Mouse (Mus musculus): ENCODE results near the gene Smagp. TPM values are rescaled to one million over a fixed set of nuclear protein-coding genes. Genes with fewer than 3 reads are reported as not detected.

The Smagp gene
- polyA plus RNA-seq, 1 experiment from 2014 or later, result 92.0 TPM

DNA sequence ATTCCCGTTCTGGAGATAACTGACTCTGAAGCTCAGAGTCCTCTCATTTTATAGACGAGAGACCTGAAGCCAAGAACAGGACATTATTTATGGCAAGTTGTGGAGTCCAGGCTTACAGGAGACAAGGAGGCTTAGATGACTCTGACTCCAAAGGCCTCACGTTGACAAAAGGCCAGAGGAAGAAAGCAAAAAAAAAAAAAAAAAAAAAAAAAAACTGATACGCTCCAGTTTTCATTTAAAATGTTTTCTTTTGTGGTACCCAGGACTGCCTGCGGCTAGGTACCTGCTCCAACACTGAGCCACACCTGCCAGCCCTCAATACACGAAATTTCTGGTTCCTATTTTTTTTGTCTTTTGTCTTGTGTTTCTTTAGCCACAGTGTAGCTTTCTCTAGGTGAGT lies 30.7 kb upstream of the Smagp start:
- Histone ChIP-seq H3K27ac (no peak overlapping the region), H3K4me1 (replicated peaks; ENCODE audit: insufficient read depth, low read length) (no peaks in the 10 kb centered on the region), H3K9me3 (replicated peaks; ENCODE audit: low read length) (no peaks in the 10 kb centered on the region), H3K9ac (ENCODE audit: low read depth, low read length) (no peak overlapping the region), H3K36me3 (ENCODE audit: insufficient read depth, low read length) (no peaks in the 10 kb centered on the region), H3K27me3 (ENCODE audit: insufficient read depth, low read length) (no peaks in the 10 kb centered on the region), H3K4me3 (replicated peaks; ENCODE audit: low read depth, low read length) (no peak overlapping the region), H3K4me2 (ENCODE audit: low read length) (no peak overlapping the region)
- 45% methylated on average over 6 of the region's 6 CpGs for WGBS
- DNase-seq (ENCODE audit: low spot score) (no peak), ATAC-seq (replicated peaks; ENCODE audit: low FRiP score, low read depth) (no peak)
- no peak for TF ChIP-seq CTCF (IDR thresholded peaks at IDR 0.05; ENCODE audit: low read depth)

DNA sequence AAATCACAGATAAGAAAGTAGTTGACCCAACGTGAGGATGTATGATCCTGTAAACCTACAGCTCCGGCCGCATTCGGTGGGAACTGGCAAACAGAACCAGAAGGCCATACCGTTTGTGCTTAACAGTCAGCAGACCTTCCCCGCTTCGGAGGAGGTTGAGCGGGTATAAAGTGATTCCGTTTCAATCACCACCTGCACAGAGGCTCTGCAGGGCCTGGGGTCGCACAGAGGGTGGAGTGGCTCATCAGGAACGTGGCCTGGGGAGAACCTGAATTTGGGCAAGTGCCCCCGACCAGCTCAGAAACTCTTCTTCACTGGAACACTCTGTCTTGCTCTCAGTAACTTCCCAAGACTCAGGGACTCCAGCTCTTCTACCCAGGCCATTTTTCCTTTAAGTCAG lies 30.1 kb upstream of the Smagp start:
- Histone ChIP-seq H3K4me2 (ENCODE audit: low read length) (no peak overlapping the region), H3K27me3 (ENCODE audit: insufficient read depth, low read length) (no peaks in the 10 kb centered on the region), H3K36me3 (ENCODE audit: insufficient read depth, low read length) (no peaks in the 10 kb centered on the region), H3K9me3 (replicated peaks; ENCODE audit: low read length) (no peaks in the 10 kb centered on the region), H3K4me1 (replicated peaks; ENCODE audit: insufficient read depth, low read length) (no peaks in the 10 kb centered on the region), H3K4me3 (replicated peaks; ENCODE audit: low read depth, low read length) (no peak overlapping the region), H3K27ac (no peak overlapping the region), H3K9ac (ENCODE audit: low read depth, low read length) (no peak overlapping the region)
- no peak for DNase-seq (ENCODE audit: low spot score)
- 27% methylated on average over 12 of the region's 12 CpGs for WGBS
- ATAC-seq (replicated peaks; ENCODE audit: low FRiP score, low read depth), result no peak
- TF ChIP-seq CTCF (IDR thresholded peaks at IDR 0.05; ENCODE audit: low read depth), result no peak

DNA sequence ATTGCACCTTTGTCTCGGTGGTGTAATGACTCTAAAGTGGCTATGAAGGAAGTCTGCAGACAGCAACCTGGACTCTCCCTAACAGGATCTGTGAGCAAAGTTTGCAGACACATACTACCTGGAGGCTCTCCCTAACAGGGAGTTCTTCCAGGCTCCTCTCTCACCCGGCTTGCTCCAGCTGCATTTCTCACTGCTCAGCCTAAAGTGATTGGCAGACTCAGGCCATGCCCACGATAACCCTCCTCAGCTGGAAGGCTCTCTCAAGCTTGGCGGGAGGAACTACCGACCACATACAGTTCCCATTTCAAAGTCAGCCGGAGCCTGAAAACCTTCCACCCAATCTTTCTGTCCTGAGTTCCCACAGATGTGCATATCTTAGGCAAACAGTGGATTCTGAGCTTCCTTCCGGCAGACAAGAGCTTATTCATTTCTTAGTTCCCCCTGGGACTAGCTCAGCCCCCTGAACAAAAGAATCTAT lies 29.5 kb upstream of the Smagp start:
- no peaks in the 10 kb centered on the region for H3K27me3 ChIP-seq (ENCODE audit: insufficient read depth, low read length)
- no peak overlapping the region for H3K4me3 ChIP-seq (replicated peaks; ENCODE audit: low read depth, low read length)
- H3K9ac ChIP-seq (ENCODE audit: low read depth, low read length), result 0 out of 2 replicates have a peak overlapping the region, but pooled peaks have one; percentile 13
- H3K4me1 ChIP-seq (replicated peaks; ENCODE audit: insufficient read depth, low read length), result no peaks in the 10 kb centered on the region
- no peaks in the 10 kb centered on the region for H3K9me3 ChIP-seq (replicated peaks; ENCODE audit: low read length)
- no peaks in the 10 kb centered on the region for H3K36me3 ChIP-seq (ENCODE audit: insufficient read depth, low read length)
- ATAC-seq (replicated peaks; ENCODE audit: low FRiP score, low read depth) (no peak), DNase-seq (ENCODE audit: low spot score) (peak; percentile 45)
- TF ChIP-seq CTCF (IDR thresholded peaks at IDR 0.05; ENCODE audit: low read depth), result no peak
- peak overlapping the region; percentile 42; the same call in 1 of the 2 replicates for H3K27ac ChIP-seq
- peak overlapping the region; percentile 25; the same call in 1 of the 2 replicates for H3K4me2 ChIP-seq (ENCODE audit: low read length)
- 7% methylated on average over 7 of the region's 7 CpGs for WGBS

DNA sequence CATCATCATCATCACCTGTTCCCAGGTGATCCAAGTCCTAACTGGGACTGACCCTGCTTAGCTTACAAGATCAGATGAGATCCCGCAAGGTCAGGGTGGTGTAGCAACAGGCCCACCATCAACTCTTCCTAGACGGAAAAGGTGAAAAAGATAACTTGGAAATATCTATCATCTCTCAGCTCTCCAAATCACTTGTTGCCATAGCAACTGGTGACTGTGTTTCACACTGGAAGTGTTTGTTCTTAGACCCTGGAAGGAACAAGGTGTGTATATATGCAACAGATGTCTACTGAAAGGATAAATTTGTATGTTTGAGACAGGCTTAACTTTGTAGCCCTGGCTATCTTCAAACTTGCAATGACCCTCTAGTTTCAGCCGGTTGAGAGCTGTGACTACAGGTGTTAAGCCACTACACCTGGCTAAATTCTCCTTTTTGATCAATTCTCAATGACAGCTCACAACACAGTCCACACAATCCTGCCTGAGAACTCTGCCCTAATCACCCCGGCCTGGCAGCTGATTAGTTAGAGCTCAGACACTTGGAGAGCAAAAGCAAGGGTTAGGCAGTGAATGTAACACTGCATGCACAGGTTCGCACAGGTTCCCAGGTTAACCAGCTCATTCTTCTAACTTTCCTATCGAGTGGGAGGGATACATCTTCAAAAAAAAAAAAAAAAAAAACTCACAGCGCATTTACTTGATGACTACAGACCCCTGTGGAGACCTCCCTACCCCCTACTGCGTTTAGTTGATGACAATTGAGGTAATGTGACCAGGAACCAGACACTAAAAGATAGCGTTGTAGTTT lies 28.9 kb upstream of the Smagp start:
- Histone ChIP-seq H3K9ac (ENCODE audit: low read depth, low read length) (no peak overlapping the region), H3K9me3 (replicated peaks; ENCODE audit: low read length) (no peaks in the 10 kb centered on the region), H3K4me2 (ENCODE audit: low read length) (no peak overlapping the region), H3K27me3 (ENCODE audit: insufficient read depth, low read length) (no peaks in the 10 kb centered on the region), H3K4me3 (replicated peaks; ENCODE audit: low read depth, low read length) (no peak overlapping the region), H3K4me1 (replicated peaks; ENCODE audit: insufficient read depth, low read length) (no peaks in the 10 kb centered on the region), H3K27ac (peak overlapping the region; percentile 42; the same call in 1 of the 2 replicates), H3K36me3 (ENCODE audit: insufficient read depth, low read length) (no peaks in the 10 kb centered on the region)
- DNase-seq (ENCODE audit: low spot score) (no peak), ATAC-seq (replicated peaks; ENCODE audit: low FRiP score, low read depth) (no peak)
- WGBS, result 39% methylated on average over 9 of the region's 9 CpGs
- no peak for TF ChIP-seq CTCF (IDR thresholded peaks at IDR 0.05; ENCODE audit: low read depth)

DNA sequence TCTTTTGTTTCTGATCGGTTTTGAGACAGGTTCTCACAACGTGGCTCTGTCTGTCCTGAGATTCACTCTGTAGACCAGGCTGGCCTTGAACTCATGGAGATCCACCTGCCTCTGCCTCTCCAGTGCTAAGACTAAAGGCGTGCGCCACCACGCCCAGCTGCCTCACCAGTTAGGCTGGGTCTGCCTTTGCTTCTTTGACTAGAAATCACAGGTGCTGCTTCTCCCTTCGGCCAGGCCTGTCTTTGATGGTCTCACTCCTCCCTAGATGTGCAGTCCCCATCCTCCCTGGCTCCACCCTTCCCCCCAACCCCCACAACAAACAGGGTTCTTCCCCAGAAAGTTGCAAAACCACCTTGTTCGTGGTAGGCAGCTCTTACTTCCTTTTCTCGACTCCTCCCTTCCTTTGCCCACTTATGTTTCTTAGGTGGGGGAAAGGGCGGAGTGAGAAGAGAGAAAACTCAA lies 28.1 kb upstream of the Smagp start:
- Histone ChIP-seq H3K9me3 (replicated peaks; ENCODE audit: low read length) (no peaks in the 10 kb centered on the region), H3K27me3 (ENCODE audit: insufficient read depth, low read length) (no peaks in the 10 kb centered on the region), H3K27ac (no peak overlapping the region), H3K9ac (ENCODE audit: low read depth, low read length) (no peak overlapping the region), H3K36me3 (ENCODE audit: insufficient read depth, low read length) (no peaks in the 10 kb centered on the region), H3K4me2 (ENCODE audit: low read length) (no peak overlapping the region), H3K4me3 (replicated peaks; ENCODE audit: low read depth, low read length) (no peak overlapping the region), H3K4me1 (replicated peaks; ENCODE audit: insufficient read depth, low read length) (no peaks in the 10 kb centered on the region)
- WGBS, result 80% methylated on average over 9 of the region's 9 CpGs
- no peak for TF ChIP-seq CTCF (IDR thresholded peaks at IDR 0.05; ENCODE audit: low read depth)
- no peak for DNase-seq (ENCODE audit: low spot score)
- ATAC-seq (replicated peaks; ENCODE audit: low FRiP score, low read depth), result no peak

DNA sequence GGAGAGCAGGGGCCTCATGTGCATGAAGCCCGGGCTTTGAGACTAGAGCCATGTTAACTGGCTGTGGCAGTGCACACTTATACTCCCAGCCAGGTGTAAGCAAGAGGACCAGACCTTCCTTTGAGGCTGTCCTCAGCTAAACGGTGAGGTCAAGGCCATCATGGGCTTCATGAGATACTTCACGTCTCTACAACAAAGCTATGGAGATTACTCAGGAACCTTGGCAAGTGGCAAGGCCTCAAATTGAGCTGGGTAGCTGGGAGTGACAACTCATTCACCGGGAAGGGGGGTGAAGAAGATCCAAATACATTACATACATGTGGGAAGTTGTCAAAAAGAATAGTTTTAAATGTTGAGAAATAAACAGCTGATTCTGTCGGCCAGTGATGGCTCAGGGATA lies 24.1 kb upstream of the Smagp start:
- H3K4me1 ChIP-seq (replicated peaks; ENCODE audit: insufficient read depth, low read length), result no peaks in the 10 kb centered on the region
- no peak for DNase-seq (ENCODE audit: low spot score)
- no peaks in the 10 kb centered on the region for H3K36me3 ChIP-seq (ENCODE audit: insufficient read depth, low read length)
- no peaks in the 10 kb centered on the region for H3K27me3 ChIP-seq (ENCODE audit: insufficient read depth, low read length)
- H3K9ac ChIP-seq (ENCODE audit: low read depth, low read length), result no peak overlapping the region
- H3K9me3 ChIP-seq (replicated peaks; ENCODE audit: low read length), result no peaks in the 10 kb centered on the region
- no peak overlapping the region for H3K4me3 ChIP-seq (replicated peaks; ENCODE audit: low read depth, low read length)
- WGBS, result 91% methylated on average over 5 of the region's 5 CpGs
- no peak overlapping the region for H3K4me2 ChIP-seq (ENCODE audit: low read length)
- no peak overlapping the region for H3K27ac ChIP-seq
- no peak for ATAC-seq (replicated peaks; ENCODE audit: low FRiP score, low read depth)
- no peak for TF ChIP-seq CTCF (IDR thresholded peaks at IDR 0.05; ENCODE audit: low read depth)

All from kidney, postnatal 0 days (tissue).